Mouse (Mus musculus) spleen, postnatal 10 days (tissue): ENCODE measurements around the gene Tstd3.

Experiments
- DNase-seq, 2 experiments: peaks; one replicate each; pipeline ENCODE4 v3.0.0; 2021 to 2022; ENCODE audit warnings: low spot score in 2 of 2

Tstd3 gene

GRCm38 (mm10) chr4:21766863-21767304 lies at the start of gene Tstd3, which contains the start of gene Usp45:
Gene Tstd3, minus strand, starts transcription at chr4:21767212.
Gene Usp45, plus strand, starts transcription at chr4:21767156.
- peak; percentile 73 to 85 for DNase-seq

GRCm38 (mm10) chr4:21814029-21814428 lies 47.0 kb upstream of the Tstd3 start:
- DNase-seq = peak; percentile 25 to 44

- no peak for DNase-seq
Measured at GRCm38 (mm10) chr4:21812635-21813034, 45.6 kb upstream of the Tstd3 start.

GRCm38 (mm10) chr4:21810608-21811007 lies 43.6 kb upstream of the Tstd3 start:
- DNase-seq = no peak

- no peak for DNase-seq
Measured at GRCm38 (mm10) chr4:21807204-21807603, 40.2 kb upstream of the Tstd3 start.

GRCm38 (mm10) chr4:21801620-21802019 lies 34.6 kb upstream of the Tstd3 start:
- DNase-seq = no peak

GRCm38 (mm10) chr4:21801013-21801412 lies 34.0 kb upstream of the Tstd3 start:
- no peak for DNase-seq

GRCm38 (mm10) chr4:21793631-21794030 lies 26.6 kb upstream of the Tstd3 start:
- no peak for DNase-seq

GRCm38 (mm10) chr4:21789836-21790235 lies 22.8 kb upstream of the Tstd3 start:
- DNase-seq = no peak

- DNase-seq = no peak
Measured at GRCm38 (mm10) chr4:21788903-21789302, 21.9 kb upstream of the Tstd3 start.

- DNase-seq = no peak
Measured at GRCm38 (mm10) chr4:21786268-21786667, 19.3 kb upstream of the Tstd3 start.

GRCm38 (mm10) chr4:21780816-21781726 lies 14.1 kb upstream of the Tstd3 start:
- DNase-seq = peak in 1 of 2 experiments; percentile 17

- DNase-seq = no peak
Measured at GRCm38 (mm10) chr4:21776946-21777265, 9.9 kb upstream of the Tstd3 start.

- DNase-seq = peak; percentile 93 to 96
Measured at GRCm38 (mm10) chr4:21776091-21776945, 9.3 kb upstream of the Tstd3 start.

- no peak for DNase-seq
Measured at GRCm38 (mm10) chr4:21772306-21772705, 5.3 kb upstream of the Tstd3 start.

- DNase-seq = no peak
Measured at GRCm38 (mm10) chr4:21771064-21771463, 4.1 kb upstream of the Tstd3 start.

- DNase-seq = no peak
Measured at GRCm38 (mm10) chr4:21766171-21766862, 695 bp downstream of the Tstd3 start.

GRCm38 (mm10) chr4:21763827-21764226 lies 3.2 kb downstream of the Tstd3 start:
- no peak for DNase-seq

- no peak for DNase-seq
Measured at GRCm38 (mm10) chr4:21761416-21762160, 5.4 kb downstream of the Tstd3 start.

GRCm38 (mm10) chr4:21758860-21759259 lies 8.2 kb downstream of the Tstd3 start:
- DNase-seq = no peak

GRCm38 (mm10) chr4:21755123-21755789 lies 11.8 kb downstream of the Tstd3 start:
- DNase-seq = peak in 1 of 2 experiments; percentile 26
